12 mouse cellular contexts compared by ENCODE assay signal in genomic region chr1:186460742-186461141, GRCm38 (mm10).
DNase-seq lines count a peak whose midpoint lies in the region; ATAC-seq lines count a peak whose summit lies in the region.
"Had no signal": no experiment of that assay in that cellular context is flagged by ENCODE, and none has a peak within 500 bp of the region (broad histone marks: within the 10 kb centered on the region; RNA-seq: fewer than 3 reads in every experiment).

No protein-coding gene starts in this region.

- H3K27me3 ChIP-seq in embryonic facial prominence, embryonic 15.5 days = no peaks in the 10 kb centered on the region
- H3K27me3 ChIP-seq in embryonic facial prominence, embryonic 10.5 days (replicated peaks; ENCODE audit: low read depth, poor library complexity, severe bottlenecking) = no peaks in the 10 kb centered on the region
- H3K27me3 ChIP-seq in heart, embryonic 16.5 days (ENCODE audit: control insufficient read depth, insufficient read depth, low read length) = no peaks in the 10 kb centered on the region
- no peaks in the 10 kb centered on the region for H3K27me3 ChIP-seq in hindbrain, embryonic 14.5 days (ENCODE audit: control insufficient read depth, insufficient read depth, low read length)
- H3K27me3 ChIP-seq: CH12.LX had no signal

- no peak overlapping the region for H3K4me2 ChIP-seq in embryonic facial prominence, embryonic 15.5 days (replicated peaks)
- H3K4me2 ChIP-seq in heart, embryonic 16.5 days (ENCODE audit: low read depth, low read length) = no peak overlapping the region
- no peak overlapping the region for H3K4me2 ChIP-seq in hindbrain, embryonic 14.5 days (replicated peaks)
- H3K4me2 ChIP-seq: stomach, embryonic 15.5 days had no signal

- no peak overlapping the region for H3K4me3 ChIP-seq in embryonic facial prominence, embryonic 15.5 days (replicated peaks)
- H3K4me3 ChIP-seq in embryonic facial prominence, embryonic 10.5 days = no peak overlapping the region
- H3K4me3 ChIP-seq in heart, embryonic 16.5 days (ENCODE audit: low read length) = no peak overlapping the region
- H3K4me3 ChIP-seq in hindbrain, embryonic 14.5 days (replicated peaks; ENCODE audit: low read length) = no peak overlapping the region
- H3K4me3 ChIP-seq: stomach, embryonic 15.5 days had no signal

- no peak overlapping the region for H3K9ac ChIP-seq in embryonic facial prominence, embryonic 15.5 days
- H3K9ac ChIP-seq in heart, embryonic 16.5 days (ENCODE audit: low read length) = no peak overlapping the region
- H3K9ac ChIP-seq in hindbrain, embryonic 14.5 days = no peak overlapping the region
- H3K9ac ChIP-seq: stomach, embryonic 15.5 days had no signal

- H3K9me3 ChIP-seq in embryonic facial prominence, embryonic 15.5 days (replicated peaks) = no peaks in the 10 kb centered on the region
- H3K9me3 ChIP-seq in embryonic facial prominence, embryonic 10.5 days = 0 out of 2 replicates have a peak, but pooled peaks cover 4% of the 10 kb centered on the region
- peaks cover 4% of the 10 kb centered on the region; the same call in 1 of the 2 replicates for H3K9me3 ChIP-seq in heart, embryonic 16.5 days (replicated peaks; ENCODE audit: control insufficient read depth, low read length)
- no peaks in the 10 kb centered on the region for H3K9me3 ChIP-seq in hindbrain, embryonic 14.5 days (ENCODE audit: control insufficient read depth, low read length)
- H3K9me3 ChIP-seq: stomach, embryonic 15.5 days had no signal

- H3K36me3 ChIP-seq in embryonic facial prominence, embryonic 15.5 days = no peaks in the 10 kb centered on the region
- H3K36me3 ChIP-seq in embryonic facial prominence, embryonic 10.5 days (replicated peaks) = no peaks in the 10 kb centered on the region
- no peaks in the 10 kb centered on the region for H3K36me3 ChIP-seq in heart, embryonic 16.5 days (ENCODE audit: control insufficient read depth, insufficient read depth)
- H3K36me3 ChIP-seq in hindbrain, embryonic 14.5 days (replicated peaks; ENCODE audit: control insufficient read depth, insufficient read depth) = no peaks in the 10 kb centered on the region
- H3K36me3 ChIP-seq: stomach, embryonic 15.5 days had no signal

- WGBS in embryonic facial prominence, embryonic 15.5 days = 83% methylated on average over 10 of the region's 10 CpGs
- 90% methylated on average over 10 of the region's 10 CpGs for WGBS in embryonic facial prominence, embryonic 10.5 days
- 58% methylated on average over 10 of the region's 10 CpGs for WGBS in heart, embryonic 16.5 days
- WGBS in hindbrain, embryonic 14.5 days = 90% methylated on average over 10 of the region's 10 CpGs

- 0 out of 2 replicates have a peak, but pooled peaks have one; percentile 51 for ATAC-seq in embryonic facial prominence, embryonic 15.5 days (ENCODE audit: insufficient number of reproducible peaks, low FRiP score, low TSS enrichment, low read depth)
- peak; percentile 65 for ATAC-seq in heart, embryonic 16.5 days (replicated peaks; ENCODE audit: extremely low read depth, insufficient read depth, low FRiP score)
- no peak for ATAC-seq in hindbrain, embryonic 14.5 days (ENCODE audit: low FRiP score)

- no peak overlapping the region for H3K27ac ChIP-seq in embryonic facial prominence, embryonic 15.5 days (replicated peaks)
- no peak overlapping the region for H3K27ac ChIP-seq in embryonic facial prominence, embryonic 10.5 days (replicated peaks)
- H3K27ac ChIP-seq in heart, embryonic 16.5 days (ENCODE audit: low read length) = 0 out of 2 replicates have a peak overlapping the region, but pooled peaks have one; percentile 13
- no peak overlapping the region for H3K27ac ChIP-seq in hindbrain, embryonic 14.5 days
- H3K27ac ChIP-seq: stomach, embryonic 15.5 days had no signal

- H3K4me1 ChIP-seq in embryonic facial prominence, embryonic 15.5 days = peaks cover 6% of the 10 kb centered on the region; the same call in 1 of the 2 replicates
- H3K4me1 ChIP-seq in embryonic facial prominence, embryonic 10.5 days = no peaks in the 10 kb centered on the region
- no peaks in the 10 kb centered on the region for H3K4me1 ChIP-seq in heart, embryonic 16.5 days (ENCODE audit: control insufficient read depth, insufficient read depth, low read length)
- H3K4me1 ChIP-seq in hindbrain, embryonic 14.5 days (replicated peaks; ENCODE audit: control insufficient read depth, insufficient read depth, low read length) = no peaks in the 10 kb centered on the region
- H3K4me1 ChIP-seq: stomach, embryonic 15.5 days had no signal

- no peak for DNase-seq in embryonic facial prominence, embryonic 10.5 days (ENCODE audit: low spot score)
- DNase-seq in 3134 (ENCODE audit: extremely low read depth, insufficient read length, low spot score) = peak; percentile 56
- DNase-seq in adrenal gland, postnatal 10 days = peak; percentile 24
- DNase-seq in ovary, adult 18-20 months (ENCODE audit: low spot score) = no peak
- no peak for DNase-seq in thymus, postnatal 10 days (ENCODE audit: low spot score in 2 of 2)
- no peak for DNase-seq in hindbrain, embryonic 14.5 days (ENCODE audit: low spot score)
- DNase-seq: kidney, adult 18-20 months; right cerebral cortex, adult 18-20 months had no signal

Comparison
In these comparisons a context has a peak if more than half of its experiments do, and no peak if none do; other contexts are left out.
1. DNase-seq: peak in 3134 (single experiment) and adrenal gland, postnatal 10 days (single experiment); none in embryonic facial prominence, embryonic 10.5 days (single experiment), ovary, adult 18-20 months (single experiment), thymus, postnatal 10 days (0 of 2) and hindbrain, embryonic 14.5 days (single experiment).